Mouse (Mus musculus): ENCODE measurements around the gene Arpc3. TPM values are rescaled to one million over a fixed set of nuclear protein-coding genes. Genes with fewer than 3 reads are reported as not detected.

The Arpc3 gene
- polyA plus RNA-seq, 1 experiment from 2014 or later = 219 TPM

DNA sequence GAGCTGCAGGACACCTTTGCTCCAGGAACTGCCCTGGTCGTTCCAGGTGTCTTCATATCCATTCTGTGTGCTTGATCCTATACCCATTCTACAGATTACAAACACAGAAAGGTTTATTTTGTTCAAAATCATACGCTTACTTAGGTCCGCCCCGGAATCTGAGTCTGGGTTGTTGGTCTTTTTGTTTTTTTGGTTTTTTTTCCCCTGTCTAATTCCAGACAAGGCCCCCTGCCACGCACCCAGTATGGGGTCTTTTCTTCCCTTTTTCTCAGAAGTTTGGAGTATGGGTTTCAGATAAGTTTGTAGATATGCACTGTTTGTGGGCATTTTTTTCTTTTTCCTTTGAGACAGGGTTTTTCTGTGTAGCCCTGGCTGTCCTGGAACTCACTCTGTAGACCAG, 18.8 kb upstream of the Arpc3 start:
- peak overlapping the region; percentile 93 for H3K4me2 ChIP-seq (ENCODE audit: low read length)
- H3K27ac ChIP-seq (ENCODE audit: low read length) = peak overlapping the region; percentile 89
- no peaks in the 10 kb centered on the region for H3K27me3 ChIP-seq (replicated peaks; ENCODE audit: control insufficient read depth, insufficient read depth, low read length)
- peak overlapping the region; percentile 93 for H3K4me3 ChIP-seq (replicated peaks; ENCODE audit: low read length)
- peak overlapping the region; percentile 86 for H3K9ac ChIP-seq (replicated peaks; ENCODE audit: low read depth, low read length)
- peaks cover 23% of the 10 kb centered on the region for H3K4me1 ChIP-seq (replicated peaks; ENCODE audit: control insufficient read depth, insufficient read depth, low read length)
- no peak for ATAC-seq
- WGBS = 10% methylated on average over 5 of the region's 5 CpGs
- peaks cover 12% of the 10 kb centered on the region for H3K36me3 ChIP-seq (ENCODE audit: control insufficient read depth, insufficient read depth)
- no peaks in the 10 kb centered on the region for H3K9me3 ChIP-seq (ENCODE audit: control insufficient read depth, low read length)

DNA sequence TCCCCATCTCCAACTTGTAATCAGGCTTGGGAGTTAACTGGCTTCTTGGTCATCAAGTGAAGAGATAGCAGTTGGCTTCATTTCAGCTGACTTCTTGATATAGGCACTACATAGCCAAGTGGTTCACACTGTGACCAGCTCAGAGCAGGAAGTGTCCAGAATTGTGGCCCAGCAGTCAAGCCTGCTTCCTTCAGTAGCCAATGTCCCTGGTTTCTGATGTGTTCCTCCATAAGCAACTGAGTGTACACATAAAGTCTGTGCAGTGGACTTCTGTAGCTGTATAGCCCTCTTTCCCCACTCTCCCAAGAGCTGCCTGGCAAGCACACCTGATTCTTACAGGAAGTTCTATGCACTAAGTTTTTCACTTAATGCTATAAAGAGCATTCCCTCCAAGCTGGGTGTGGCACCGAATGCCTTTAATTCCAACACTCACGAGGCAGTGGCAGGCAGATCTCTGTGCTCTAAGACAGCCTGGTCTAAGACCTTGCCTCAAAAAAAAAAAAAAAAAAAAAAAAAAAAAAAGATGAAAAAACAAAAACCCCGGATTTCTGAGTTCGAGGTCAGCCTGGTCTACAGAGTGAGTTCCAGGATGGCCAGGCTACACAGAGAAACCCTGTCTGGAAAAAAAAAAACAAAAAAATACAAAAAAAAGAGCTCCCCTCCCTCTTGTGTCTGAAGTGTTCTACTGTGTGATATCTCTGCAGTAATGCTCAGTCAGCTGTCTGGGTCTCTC, 14.4 kb upstream of the Arpc3 start:
- no peak overlapping the region for H3K27ac ChIP-seq (ENCODE audit: low read length)
- peaks cover 27% of the 10 kb centered on the region for H3K36me3 ChIP-seq (ENCODE audit: control insufficient read depth, insufficient read depth)
- H3K9me3 ChIP-seq (ENCODE audit: control insufficient read depth, low read length) = no peaks in the 10 kb centered on the region
- H3K4me3 ChIP-seq (replicated peaks; ENCODE audit: low read length) = no peak overlapping the region
- no peak overlapping the region for H3K4me2 ChIP-seq (ENCODE audit: low read length)
- WGBS = 95% methylated on average over 4 of the region's 4 CpGs
- no peak for ATAC-seq
- H3K9ac ChIP-seq (replicated peaks; ENCODE audit: low read depth, low read length) = no peak overlapping the region
- no peaks in the 10 kb centered on the region for H3K27me3 ChIP-seq (replicated peaks; ENCODE audit: control insufficient read depth, insufficient read depth, low read length)
- H3K4me1 ChIP-seq (replicated peaks; ENCODE audit: control insufficient read depth, insufficient read depth, low read length) = peaks cover 13% of the 10 kb centered on the region

DNA sequence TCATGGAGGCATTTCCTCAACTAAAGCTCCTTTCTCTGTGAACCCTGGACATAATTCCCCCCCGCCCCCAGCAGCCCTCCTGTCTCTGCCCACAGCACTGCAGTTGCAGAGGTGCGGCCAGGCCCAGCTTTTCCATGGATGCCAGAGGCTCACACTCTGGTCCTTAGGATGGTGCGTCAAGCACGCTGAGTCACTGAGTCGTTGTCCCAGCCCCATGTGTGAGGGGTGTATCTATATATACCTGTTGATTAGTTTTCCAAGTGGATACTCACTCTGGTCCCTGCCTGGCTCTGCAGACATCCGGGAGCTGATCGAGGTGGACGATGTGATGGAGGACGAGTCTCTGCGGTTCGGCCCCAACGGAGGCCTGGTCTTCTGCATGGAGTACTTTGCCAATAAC, 13.5 kb upstream of the Arpc3 start:
- Histone ChIP-seq H3K27me3 (replicated peaks; ENCODE audit: control insufficient read depth, insufficient read depth, low read length) (no peaks in the 10 kb centered on the region), H3K27ac (ENCODE audit: low read length) (no peak overlapping the region), H3K9me3 (ENCODE audit: control insufficient read depth, low read length) (no peaks in the 10 kb centered on the region), H3K4me2 (ENCODE audit: low read length) (no peak overlapping the region), H3K4me1 (replicated peaks; ENCODE audit: control insufficient read depth, insufficient read depth, low read length) (peaks cover 8% of the 10 kb centered on the region), H3K9ac (replicated peaks; ENCODE audit: low read depth, low read length) (no peak overlapping the region), H3K4me3 (replicated peaks; ENCODE audit: low read length) (no peak overlapping the region), H3K36me3 (ENCODE audit: control insufficient read depth, insufficient read depth) (peaks cover 29% of the 10 kb centered on the region)
- no peak for ATAC-seq
- WGBS = 95% methylated on average over 12 of the region's 12 CpGs

DNA sequence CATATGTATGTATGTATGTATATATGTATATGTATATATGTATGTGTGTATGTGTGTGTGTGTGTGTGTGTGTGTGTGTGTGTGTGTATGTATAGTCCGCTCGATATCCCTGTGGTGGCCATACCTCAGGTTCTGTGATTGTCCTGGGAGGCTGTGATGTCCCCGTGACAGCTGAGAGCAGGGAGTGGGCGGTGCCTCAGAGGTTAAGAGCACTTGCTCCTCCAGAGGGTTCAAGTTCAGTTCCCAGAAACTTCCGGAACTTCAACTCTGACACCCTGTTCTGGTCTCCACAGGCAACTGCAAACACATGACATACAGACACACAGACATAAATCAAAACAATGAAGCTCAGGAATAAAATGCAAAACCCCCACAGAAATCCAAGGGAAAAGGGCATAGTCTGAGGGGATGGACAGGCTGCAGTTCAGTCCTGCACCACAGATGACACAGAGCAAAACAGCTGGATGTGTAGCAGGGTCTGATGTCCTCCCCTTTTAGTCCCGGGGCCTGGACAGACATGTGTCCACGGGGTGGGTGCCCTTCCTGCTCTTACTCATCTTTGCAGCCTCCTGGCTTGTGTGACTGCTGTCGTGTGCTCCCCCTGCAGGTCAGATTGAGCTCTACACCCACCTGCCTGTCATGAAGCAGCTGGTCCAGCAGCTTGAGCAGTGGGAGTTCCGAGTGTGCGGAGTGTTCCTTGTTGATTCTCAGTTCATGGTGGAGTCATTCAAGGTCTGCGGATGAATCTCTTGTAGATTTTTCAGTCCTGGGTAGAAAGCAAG, 12.1 kb upstream of the Arpc3 start:
- Histone ChIP-seq H3K4me2 (ENCODE audit: low read length) (no peak overlapping the region), H3K9me3 (ENCODE audit: control insufficient read depth, low read length) (no peaks in the 10 kb centered on the region), H3K4me3 (replicated peaks; ENCODE audit: low read length) (no peak overlapping the region), H3K9ac (replicated peaks; ENCODE audit: low read depth, low read length) (no peak overlapping the region), H3K27me3 (replicated peaks; ENCODE audit: control insufficient read depth, insufficient read depth, low read length) (no peaks in the 10 kb centered on the region), H3K36me3 (ENCODE audit: control insufficient read depth, insufficient read depth) (peaks cover 29% of the 10 kb centered on the region), H3K27ac (ENCODE audit: low read length) (no peak overlapping the region), H3K4me1 (replicated peaks; ENCODE audit: control insufficient read depth, insufficient read depth, low read length) (no peaks in the 10 kb centered on the region)
- WGBS = 54% methylated on average over 11 of the region's 11 CpGs
- ATAC-seq = peak; percentile 50; the same call in 1 of the 2 replicates

DNA sequence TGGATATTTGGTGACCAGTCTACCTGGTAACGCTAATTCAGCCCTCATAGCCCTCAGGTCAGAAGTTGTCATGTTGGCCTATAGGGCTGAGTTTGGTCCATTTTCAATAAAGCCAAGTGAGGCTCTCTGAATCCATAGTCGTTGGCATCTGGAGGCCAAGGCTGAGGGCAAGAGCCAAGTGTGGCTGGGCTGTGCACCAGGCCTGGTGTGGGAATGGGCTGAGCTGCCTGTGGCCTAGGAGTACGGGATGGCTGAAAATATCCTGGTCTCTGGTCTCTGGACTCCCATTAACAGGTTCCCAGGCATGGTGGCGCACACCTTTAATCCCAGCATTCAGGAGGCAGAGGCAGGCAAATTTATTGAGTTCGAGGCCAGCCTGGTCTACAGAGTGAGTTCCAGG, 1.7 kb upstream of the Arpc3 start:
- WGBS = 94% methylated on average over 5 of the region's 5 CpGs
- no peak overlapping the region for H3K9ac ChIP-seq (replicated peaks; ENCODE audit: low read depth, low read length)
- H3K4me1 ChIP-seq (replicated peaks; ENCODE audit: control insufficient read depth, insufficient read depth, low read length) = peaks cover 10% of the 10 kb centered on the region
- no peak overlapping the region for H3K4me2 ChIP-seq (ENCODE audit: low read length)
- no peak overlapping the region for H3K4me3 ChIP-seq (replicated peaks; ENCODE audit: low read length)
- no peaks in the 10 kb centered on the region for H3K9me3 ChIP-seq (ENCODE audit: control insufficient read depth, low read length)
- no peaks in the 10 kb centered on the region for H3K27me3 ChIP-seq (replicated peaks; ENCODE audit: control insufficient read depth, insufficient read depth, low read length)
- ATAC-seq = no peak
- no peaks in the 10 kb centered on the region for H3K36me3 ChIP-seq (ENCODE audit: control insufficient read depth, insufficient read depth)
- H3K27ac ChIP-seq (ENCODE audit: low read length) = no peak overlapping the region

DNA sequence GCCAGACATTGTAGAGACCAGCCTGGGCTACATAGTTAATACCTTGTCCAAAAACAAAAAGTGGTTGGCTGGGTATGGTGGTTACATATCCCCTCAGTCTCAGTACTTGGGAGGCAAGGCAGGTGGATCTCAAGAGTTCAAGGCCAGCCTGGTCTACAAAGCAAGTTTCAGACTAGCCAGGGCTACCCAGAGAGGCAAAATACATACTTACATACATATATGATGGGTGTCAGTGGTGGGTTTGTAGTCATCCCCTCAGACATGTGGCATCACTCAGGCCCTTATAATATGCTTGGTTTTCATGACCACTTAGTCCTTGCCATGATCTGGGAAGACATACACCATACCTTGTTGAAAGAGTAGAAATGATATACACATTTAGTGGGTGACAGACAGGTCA, 1.0 kb upstream of the Arpc3 start:
- no peaks in the 10 kb centered on the region for H3K36me3 ChIP-seq (ENCODE audit: control insufficient read depth, insufficient read depth)
- ATAC-seq = no peak

DNA sequence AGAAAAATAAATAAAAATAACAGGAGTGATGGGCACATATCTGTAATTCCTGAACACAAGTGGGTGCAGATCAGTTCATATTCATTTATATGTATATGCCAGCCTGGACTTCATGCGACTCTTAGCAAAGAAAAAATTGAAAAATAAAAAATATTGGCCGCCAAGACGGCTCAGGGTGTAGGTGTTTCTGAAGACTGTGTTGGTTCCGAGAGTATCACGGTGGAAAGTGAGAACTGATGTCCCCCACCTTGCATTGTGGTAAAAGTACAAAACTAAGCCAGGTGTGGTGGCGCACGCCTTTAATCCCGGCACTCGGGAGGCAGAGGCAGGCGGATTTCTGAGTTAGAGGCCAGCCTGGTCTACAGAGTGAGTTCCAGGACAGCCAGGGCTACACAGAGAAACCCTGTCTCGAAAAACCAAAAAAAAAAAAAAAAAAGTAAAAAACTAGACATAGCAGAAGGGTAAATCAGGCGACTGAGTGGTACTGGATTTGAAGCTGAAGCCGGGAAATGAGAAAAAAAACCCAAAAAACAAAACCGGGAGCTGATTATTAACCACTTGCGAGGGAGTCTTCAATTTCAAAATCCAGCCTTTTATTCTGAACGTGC, 396 bp upstream of the Arpc3 start:
- Histone ChIP-seq H3K9ac (replicated peaks; ENCODE audit: low read depth, low read length) (no peak overlapping the region; the same call in 1 of the 2 replicates), H3K27me3 (replicated peaks; ENCODE audit: control insufficient read depth, insufficient read depth, low read length) (no peaks in the 10 kb centered on the region), H3K9me3 (ENCODE audit: control insufficient read depth, low read length) (no peaks in the 10 kb centered on the region), H3K4me3 (replicated peaks; ENCODE audit: low read length) (peak overlapping the region; percentile 53), H3K4me2 (ENCODE audit: low read length) (peak overlapping the region; percentile 38), H3K27ac (ENCODE audit: low read length) (peak overlapping the region; percentile 29), H3K36me3 (ENCODE audit: control insufficient read depth, insufficient read depth) (no peaks in the 10 kb centered on the region), H3K4me1 (replicated peaks; ENCODE audit: control insufficient read depth, insufficient read depth, low read length) (peaks cover 10% of the 10 kb centered on the region)
- WGBS = 53% methylated on average over 15 of the region's 16 CpGs
- ATAC-seq = 0 out of 2 replicates have a peak, but pooled peaks have one; percentile 6

More for the DNA sequence above, 1.0 kb upstream of the Arpc3 start:
- Histone ChIP-seq H3K4me3 (replicated peaks; ENCODE audit: low read length) (no peak overlapping the region), H3K27ac (ENCODE audit: low read length) (no peak overlapping the region), H3K4me2 (ENCODE audit: low read length) (no peak overlapping the region), H3K9ac (replicated peaks; ENCODE audit: low read depth, low read length) (no peak overlapping the region), H3K9me3 (ENCODE audit: control insufficient read depth, low read length) (no peaks in the 10 kb centered on the region), H3K27me3 (replicated peaks; ENCODE audit: control insufficient read depth, insufficient read depth, low read length) (no peaks in the 10 kb centered on the region), H3K4me1 (replicated peaks; ENCODE audit: control insufficient read depth, insufficient read depth, low read length) (peaks cover 10% of the 10 kb centered on the region)

DNA sequence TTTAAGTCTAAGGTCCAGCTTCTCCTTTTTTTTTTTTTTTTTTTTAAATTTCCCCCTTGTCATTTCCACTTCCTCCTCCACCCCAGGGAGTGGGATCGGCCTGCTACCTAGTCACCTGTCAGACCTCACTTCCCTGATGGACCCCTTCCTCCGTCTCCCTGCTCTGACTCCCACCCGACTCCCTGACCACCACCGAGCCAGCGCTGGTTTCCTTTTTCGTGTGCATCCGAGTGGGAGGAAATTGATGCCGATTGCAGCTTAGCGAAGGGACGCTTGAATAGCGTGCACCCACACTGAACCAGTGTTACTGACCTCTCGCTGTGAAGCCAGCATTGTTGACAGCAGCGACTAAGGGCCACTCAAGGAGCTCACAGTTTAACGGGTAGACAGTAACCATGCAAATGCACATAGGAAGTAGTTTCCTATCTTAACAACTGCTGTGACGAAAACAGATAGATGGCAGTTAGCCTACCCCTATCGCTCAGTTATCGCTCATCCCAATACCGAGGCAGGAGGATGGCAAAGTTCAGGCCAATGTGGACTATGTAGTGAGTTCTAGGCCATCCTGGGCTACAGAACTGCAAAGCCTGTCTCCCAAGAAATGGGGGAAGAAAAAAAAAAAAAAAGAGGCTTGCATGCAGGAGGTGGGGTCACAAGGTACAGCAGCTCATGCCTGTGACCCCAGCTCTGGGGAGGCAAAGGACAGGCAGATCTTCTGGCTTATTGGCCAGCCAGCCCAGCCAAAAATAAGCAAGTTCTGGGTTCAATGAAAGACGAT, 738 bp downstream of the Arpc3 start:
- 17% methylated on average over 19 of the region's 19 CpGs for WGBS
- no peaks in the 10 kb centered on the region for H3K9me3 ChIP-seq (ENCODE audit: control insufficient read depth, low read length)
- H3K4me2 ChIP-seq (ENCODE audit: low read length) = peak overlapping the region; percentile 69
- peak overlapping the region; percentile 53 for H3K4me3 ChIP-seq (replicated peaks; ENCODE audit: low read length)
- no peak overlapping the region for H3K27ac ChIP-seq (ENCODE audit: low read length)
- no peaks in the 10 kb centered on the region for H3K27me3 ChIP-seq (replicated peaks; ENCODE audit: control insufficient read depth, insufficient read depth, low read length)
- H3K36me3 ChIP-seq (ENCODE audit: control insufficient read depth, insufficient read depth) = peaks cover 5% of the 10 kb centered on the region; the same call in 1 of the 2 replicates
- peaks cover 10% of the 10 kb centered on the region for H3K4me1 ChIP-seq (replicated peaks; ENCODE audit: control insufficient read depth, insufficient read depth, low read length)
- ATAC-seq = peak; percentile 34
- H3K9ac ChIP-seq (replicated peaks; ENCODE audit: low read depth, low read length) = peak overlapping the region; percentile 70

DNA sequence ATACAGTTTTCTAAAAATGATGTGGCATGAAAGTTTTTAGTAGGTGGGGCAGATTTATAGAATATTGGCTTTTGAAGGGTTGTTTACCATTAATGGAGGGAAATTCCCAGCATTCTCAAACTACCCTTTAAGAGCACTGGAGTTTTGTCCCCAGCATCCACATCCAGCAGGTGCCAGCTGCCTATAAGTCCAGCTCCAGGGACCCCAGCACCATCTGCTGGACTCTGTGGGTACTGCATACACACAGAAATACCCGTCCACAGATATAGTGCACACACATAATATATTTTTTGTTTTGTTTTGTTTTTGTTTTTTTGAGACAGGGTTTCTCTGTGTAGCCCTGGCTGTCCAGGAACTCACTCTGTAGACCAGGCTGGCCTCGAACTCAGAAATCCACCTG, 2.2 kb downstream of the Arpc3 start:
- Histone ChIP-seq H3K27me3 (replicated peaks; ENCODE audit: control insufficient read depth, insufficient read depth, low read length) (no peaks in the 10 kb centered on the region), H3K9me3 (ENCODE audit: control insufficient read depth, low read length) (no peaks in the 10 kb centered on the region), H3K4me2 (ENCODE audit: low read length) (no peak overlapping the region), H3K4me3 (replicated peaks; ENCODE audit: low read length) (no peak overlapping the region), H3K36me3 (ENCODE audit: control insufficient read depth, insufficient read depth) (peaks cover 11% of the 10 kb centered on the region), H3K27ac (ENCODE audit: low read length) (no peak overlapping the region), H3K4me1 (replicated peaks; ENCODE audit: control insufficient read depth, insufficient read depth, low read length) (peaks cover 10% of the 10 kb centered on the region), H3K9ac (replicated peaks; ENCODE audit: low read depth, low read length) (no peak overlapping the region)
- WGBS = 42% methylated on average over 2 of the region's 2 CpGs
- no peak for ATAC-seq
